Mouse (Mus musculus) testis, adult 2 months (tissue): Measurements from ENCODE around the gene H2-DMb1. TPM values are rescaled to one million over a fixed set of nuclear protein-coding genes. Genes with fewer than 3 reads are reported as not detected.

ENCODE experiments used
- H3K27ac ChIP-seq: fragments of 200-500 bp; 2 replicates; pipeline ENCODE4 v1.5.1; 2012; ENCODE audit warnings: low read depth, low read length; ENCODE audit not compliant: control insufficient read depth, insufficient read depth
- H3K27me3 ChIP-seq: fragments of 200-500 bp; 2 replicates; pipeline ENCODE4 v1.6.1; 2012; ENCODE audit warnings: mild to moderate bottlenecking, low read length, moderate library complexity; ENCODE audit not compliant: control insufficient read depth, insufficient read depth
- H3K36me3 ChIP-seq: fragments of 200-500 bp; 2 replicates; pipeline ENCODE4 v1.6.1; 2012; ENCODE audit warnings: mild to moderate bottlenecking, low read length; ENCODE audit not compliant: control insufficient read depth, insufficient read depth
- H3K4me1 ChIP-seq: fragments of 200-500 bp; 2 replicates; pipeline ENCODE4 v1.6.1; 2012; ENCODE audit warnings: low read length; ENCODE audit not compliant: control insufficient read depth, insufficient read depth
- H3K4me3 ChIP-seq: fragments of 200-500 bp; 2 replicates; pipeline ENCODE4 v1.5.1; 2012; ENCODE audit warnings: low read depth, mild to moderate bottlenecking, low read length, moderate library complexity, mixed read lengths; ENCODE audit not compliant: control insufficient read depth
- CTCF ChIP-seq: fragments of 200-500 bp; IDR thresholded peaks from 2 replicates; pipeline ENCODE4 v1.5.1; 2012; ENCODE audit warnings: low read depth, mild to moderate bottlenecking, inconsistent platforms, low read length, moderate library complexity; ENCODE audit not compliant: control insufficient read depth, insufficient read depth, insufficient replicate concordance
- POLR2A ChIP-seq: fragments of 200-500 bp; IDR thresholded peaks from 2 replicates; pipeline ENCODE4 v1.6.1; 2012; ENCODE audit warnings: low read depth, mild to moderate bottlenecking, inconsistent platforms, low read length, moderate library complexity; ENCODE audit not compliant: control insufficient read depth
- polyA plus RNA-seq: library from polyadenylated mRNA; depleted of rRNA; stranded (reverse); fragments of >200 nt; gene quantifications from 2 replicates; pipeline ENCODE4 v1.2.3, GENCODE M21; 2012

The H2-DMb1 gene
- polyA plus RNA-seq, 1 experiment = 9.5 TPM

- Histone ChIP-seq H3K36me3 (no peaks in the 10 kb centered on the region), H3K27me3 (no peaks in the 10 kb centered on the region), H3K27ac (peak overlapping the region; percentile 55), H3K4me3 (peak overlapping the region; percentile 61), H3K4me1 (peaks cover 27% of the 10 kb centered on the region)
- no peak for TF ChIP-seq CTCF
- TF ChIP-seq POLR2A = no peak
These were observed 29.4 kb upstream of the H2-DMb1 start for GRCm38 (mm10) chr17:34123518-34123917.

GRCm38 (mm10) chr17:34124649-34125048, 28.2 kb upstream of the H2-DMb1 start:
- TF ChIP-seq CTCF (no peak), POLR2A (no peak)
- Histone ChIP-seq H3K27ac (no peak overlapping the region), H3K27me3 (no peaks in the 10 kb centered on the region), H3K4me1 (peaks cover 25% of the 10 kb centered on the region), H3K36me3 (no peaks in the 10 kb centered on the region), H3K4me3 (no peak overlapping the region)

- no peak overlapping the region for H3K27ac ChIP-seq
- no peak for TF ChIP-seq CTCF
- no peak for TF ChIP-seq POLR2A
- H3K4me1 ChIP-seq = peaks cover 19% of the 10 kb centered on the region
- no peak overlapping the region for H3K4me3 ChIP-seq
- H3K36me3 ChIP-seq = no peaks in the 10 kb centered on the region
- H3K27me3 ChIP-seq = no peaks in the 10 kb centered on the region
These were observed 25.9 kb upstream of the H2-DMb1 start for GRCm38 (mm10) chr17:34126826-34127420.

- H3K4me3 ChIP-seq = no peak overlapping the region
- no peaks in the 10 kb centered on the region for H3K27me3 ChIP-seq
- no peak overlapping the region for H3K27ac ChIP-seq
- TF ChIP-seq CTCF (no peak), POLR2A (no peak)
- H3K36me3 ChIP-seq = no peaks in the 10 kb centered on the region
- peaks cover 18% of the 10 kb centered on the region for H3K4me1 ChIP-seq
These were observed 25.4 kb upstream of the H2-DMb1 start for GRCm38 (mm10) chr17:34127475-34127874.

- Histone ChIP-seq H3K4me3 (no peak overlapping the region), H3K4me1 (peaks cover 18% of the 10 kb centered on the region), H3K27ac (no peak overlapping the region), H3K36me3 (no peaks in the 10 kb centered on the region), H3K27me3 (no peaks in the 10 kb centered on the region)
- TF ChIP-seq CTCF (no peak), POLR2A (no peak; the same call in 1 of the 2 replicates)
These were observed 24.5 kb upstream of the H2-DMb1 start for GRCm38 (mm10) chr17:34128264-34128937.

GRCm38 (mm10) chr17:34128944-34129791, 23.7 kb upstream of the H2-DMb1 start:
- Histone ChIP-seq H3K36me3 (no peaks in the 10 kb centered on the region), H3K4me3 (no peak overlapping the region), H3K27me3 (no peaks in the 10 kb centered on the region), H3K27ac (no peak overlapping the region), H3K4me1 (peaks cover 16% of the 10 kb centered on the region)
- TF ChIP-seq POLR2A (no peak), CTCF (no peak)
